Mouse (Mus musculus): ENCODE data around the gene Cbx5.

GRCm38 (mm10) chr15:103279750-103280149 lies 40.1 kb upstream of the Cbx5 start:
- TF ChIP-seq POLR2A (IDR thresholded peaks at IDR 0.05; ENCODE audit: control insufficient read depth, low read depth, low read length) (no peak), CTCF (IDR thresholded peaks at IDR 0.05; ENCODE audit: control insufficient read depth, insufficient read depth, insufficient replicate concordance, low read depth, low read length) (no peak)

Measured in testis, adult 2 months (tissue).